Mouse (Mus musculus): ENCODE measurements around the gene Xrcc4. TPM values are rescaled to one million over a fixed set of nuclear protein-coding genes. Genes with fewer than 3 reads are reported as not detected.
"Not testable (repeated sequence)": the region's sequence is repeated elsewhere in the genome, so short reads cannot be mapped to it uniquely, and the experiment has no call there.

Xrcc4 gene
- total RNA-seq (2021): 10 to 100 TPM; 14.8 to 15.0 TPM

- DNase-seq (ENCODE audit: extremely low spot score in 1 of 2, low spot score in 2 of 2): peak; percentile 98 to 99
These were observed at the start of gene Xrcc4, which contains the start of gene Tmem167 for GRCm38 (mm10) chr13:90088962-90089824. Xrcc4 (minus strand) TSS chr13:90089608. Tmem167 (plus strand) TSS chr13:90089123.

GRCm38 (mm10) chr13:90136156-90136910, 46.9 kb upstream of the Xrcc4 start:
- intact Hi-C loops (cut with DNase I): no loop called here
- peak; percentile 62 to 66 for DNase-seq (ENCODE audit: extremely low spot score in 1 of 2, low spot score in 2 of 2)

More at GRCm38 (mm10) chr13:90088962-90089824, at the start of gene Xrcc4, which contains the start of gene Tmem167:
- intact Hi-C loops (cut with DNase I): loop anchor here (5.0 kb wide), 1 partner anchor 347 kb away; the partner anchor contains the start of gene Vcan

GRCm38 (mm10) chr13:90111681-90112080, 22.3 kb upstream of the Xrcc4 start:
- intact Hi-C loops (cut with DNase I): no loop called here
- no peak for DNase-seq (ENCODE audit: extremely low spot score in 1 of 2, low spot score in 2 of 2)

- intact Hi-C loops (cut with DNase I); DNase-seq (ENCODE audit: extremely low spot score in 1 of 2, low spot score in 2 of 2): not testable (repeated sequence)
These were observed 19.3 kb upstream of the Xrcc4 start for GRCm38 (mm10) chr13:90108746-90109145.

GRCm38 (mm10) chr13:90106139-90106538, 16.7 kb upstream of the Xrcc4 start:
- intact Hi-C loops (cut with DNase I): no loop called here
- no peak for DNase-seq (ENCODE audit: extremely low spot score in 1 of 2, low spot score in 2 of 2)

DNA sequence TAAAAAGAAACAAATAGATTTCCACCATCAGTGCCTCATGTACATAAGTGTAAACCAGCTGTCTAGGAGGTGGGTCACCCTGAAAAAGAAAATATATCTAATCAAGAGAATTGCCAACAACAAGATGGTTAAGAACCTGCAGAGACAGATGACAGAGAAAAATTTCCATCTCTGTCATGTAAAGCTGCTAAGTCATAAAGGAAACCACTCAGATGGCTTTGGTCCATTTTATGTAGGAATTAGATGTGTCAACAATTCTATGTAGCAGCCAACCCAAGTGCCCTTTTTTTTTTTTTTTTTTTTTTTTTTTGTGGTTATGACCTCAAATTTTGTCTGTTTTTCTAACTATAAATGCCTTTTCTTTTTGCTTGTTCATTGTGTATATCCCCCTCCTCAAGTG, 12.1 kb upstream of the Xrcc4 start:
- no peak for DNase-seq (ENCODE audit: extremely low spot score in 1 of 2, low spot score in 2 of 2)
- intact Hi-C loops (cut with DNase I): no loop called here

DNA sequence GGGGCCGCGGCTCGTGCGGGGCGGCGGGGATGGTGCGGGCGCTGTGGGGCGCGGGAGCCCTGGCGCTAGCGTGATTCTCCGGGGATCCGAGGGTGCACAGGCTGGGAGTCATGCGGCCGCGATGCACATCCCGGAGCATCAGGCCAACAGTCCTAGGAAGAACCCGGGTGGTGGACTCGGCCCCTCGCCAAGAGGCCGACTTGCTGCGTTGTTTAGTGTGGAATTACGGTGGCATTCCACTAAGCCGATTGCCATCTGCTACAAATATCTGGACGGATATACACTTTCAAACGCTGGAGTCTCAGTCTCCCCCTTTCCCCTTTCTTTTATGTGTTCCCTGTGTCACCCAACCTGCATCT, 396 bp upstream of the Xrcc4 start:
- no peak for DNase-seq (ENCODE audit: extremely low spot score in 1 of 2, low spot score in 2 of 2)
- intact Hi-C loops (cut with DNase I): loop anchor here (5.0 to 10.0 kb wide), 2 partner anchors 348 to 425 kb away; partner anchors contain the start of gene Vcan

- no peak for DNase-seq (ENCODE audit: extremely low spot score in 1 of 2, low spot score in 2 of 2)
- intact Hi-C loops (cut with DNase I): no loop called here
These were observed 27.5 kb downstream of the Xrcc4 start for GRCm38 (mm10) chr13:90061877-90062276.

DNA sequence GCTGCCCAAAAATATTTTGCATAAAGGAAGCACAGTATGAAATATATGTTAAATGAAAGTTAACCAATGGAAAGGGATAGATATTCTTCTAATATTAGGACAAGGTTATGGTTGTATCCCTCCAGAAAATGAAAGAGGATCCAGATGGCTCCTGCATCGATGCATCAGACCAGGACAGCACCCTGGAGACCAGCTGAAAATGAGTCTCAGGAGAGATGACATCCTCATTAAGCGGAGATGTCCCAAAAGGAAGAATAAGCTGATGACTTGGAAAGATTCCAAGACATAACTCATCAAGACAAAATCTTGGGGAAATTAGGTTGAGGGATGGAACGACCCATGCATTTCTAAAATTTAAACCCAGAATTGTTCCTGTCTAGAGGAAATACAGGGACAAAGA, 37.0 kb downstream of the Xrcc4 start:
- no peak for DNase-seq (ENCODE audit: extremely low spot score in 1 of 2, low spot score in 2 of 2)
- intact Hi-C loops (cut with DNase I): no loop called here

DNA sequence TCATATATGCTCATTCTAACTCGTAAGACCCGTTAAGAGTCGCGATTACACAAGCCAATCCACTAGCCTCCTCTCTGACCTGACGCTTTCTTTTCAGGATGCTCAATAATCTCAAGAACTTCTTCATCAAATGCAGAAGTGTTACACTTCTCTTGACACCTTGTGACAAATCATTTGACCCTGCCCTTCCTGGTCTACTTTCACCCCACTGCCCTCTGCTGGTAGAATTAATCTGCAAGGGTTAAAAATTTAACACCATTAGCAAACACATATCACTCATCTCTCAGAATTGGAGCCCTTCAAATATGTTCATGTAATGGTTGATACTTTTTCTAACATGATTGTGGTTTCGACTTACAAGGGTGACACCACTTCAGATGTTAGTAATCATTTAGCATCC, 37.7 kb downstream of the Xrcc4 start:
- intact Hi-C loops (cut with DNase I): no loop called here
- no peak for DNase-seq (ENCODE audit: extremely low spot score in 1 of 2, low spot score in 2 of 2)

DNA sequence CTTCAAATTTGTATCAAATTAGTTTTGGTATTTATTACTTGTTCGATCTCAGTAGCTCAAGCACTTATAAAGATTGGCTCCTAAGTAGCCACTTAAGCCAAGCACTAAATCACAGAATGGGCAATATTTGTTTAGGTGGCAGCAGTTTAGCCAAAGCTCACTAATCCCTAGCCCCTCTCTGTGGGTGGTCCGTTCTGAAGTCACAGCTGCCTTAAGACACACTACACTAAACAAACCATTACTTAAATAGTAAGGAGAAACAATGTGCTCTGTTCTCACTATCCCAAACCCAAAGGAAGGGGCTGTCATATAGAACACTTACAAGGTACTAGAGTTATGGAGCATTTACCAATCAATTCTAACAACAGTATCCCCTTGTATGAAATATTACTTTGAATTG, 49.8 kb downstream of the Xrcc4 start:
- intact Hi-C loops (cut with DNase I): no loop called here
- DNase-seq (ENCODE audit: extremely low spot score in 1 of 2, low spot score in 2 of 2): no peak

- DNase-seq (ENCODE audit: extremely low spot score in 1 of 2, low spot score in 2 of 2): no peak
- intact Hi-C loops (cut with DNase I): no loop called here
These were observed 56.4 kb downstream of the Xrcc4 start for GRCm38 (mm10) chr13:90032977-90033376.

DNA sequence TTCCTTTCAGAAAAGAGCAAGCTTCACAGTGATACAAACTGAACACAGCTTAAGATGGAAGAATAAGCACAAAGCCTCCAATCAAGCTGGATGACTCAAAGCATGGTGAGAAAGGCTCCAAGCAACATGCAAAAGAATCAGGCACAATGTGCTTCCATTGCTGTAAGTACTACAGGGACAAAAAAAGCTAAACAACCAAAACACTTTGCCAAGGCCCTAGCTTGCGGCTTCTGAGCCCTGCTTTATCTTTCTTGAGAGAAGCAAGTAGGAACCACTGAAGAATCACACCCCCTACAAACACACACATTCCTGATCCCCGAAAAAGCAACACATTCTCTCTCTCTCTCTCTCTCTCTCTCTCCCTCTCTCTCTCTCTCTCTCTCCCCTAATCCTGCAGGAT, 56.9 kb downstream of the Xrcc4 start:
- no peak for DNase-seq (ENCODE audit: extremely low spot score in 1 of 2, low spot score in 2 of 2)
- intact Hi-C loops (cut with DNase I): no loop called here

DNA sequence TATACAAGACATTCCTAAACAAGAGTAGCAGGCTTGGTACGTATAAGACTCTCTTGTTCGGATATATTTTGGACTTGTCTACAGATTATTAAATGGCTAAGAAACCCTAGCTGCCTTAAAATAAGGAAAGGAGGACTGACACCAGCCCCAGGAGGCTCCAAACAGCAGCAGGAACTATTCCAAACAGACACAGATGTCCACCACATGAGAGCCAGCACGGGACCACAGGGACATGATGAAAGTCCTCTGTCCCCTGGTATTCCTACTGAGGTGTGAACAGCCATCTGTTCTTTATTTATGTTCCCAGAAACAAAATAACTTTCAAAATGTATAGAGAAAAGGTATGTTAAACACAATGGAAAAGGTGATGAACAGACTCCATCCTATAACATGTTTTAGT, 58.5 kb downstream of the Xrcc4 start:
- intact Hi-C loops (cut with DNase I): no loop called here
- no peak for DNase-seq (ENCODE audit: extremely low spot score in 1 of 2, low spot score in 2 of 2)

GRCm38 (mm10) chr13:90012620-90013019, 76.8 kb downstream of the Xrcc4 start:
- intact Hi-C loops (cut with DNase I): no loop called here
- DNase-seq (ENCODE audit: extremely low spot score in 1 of 2, low spot score in 2 of 2): no peak

DNA sequence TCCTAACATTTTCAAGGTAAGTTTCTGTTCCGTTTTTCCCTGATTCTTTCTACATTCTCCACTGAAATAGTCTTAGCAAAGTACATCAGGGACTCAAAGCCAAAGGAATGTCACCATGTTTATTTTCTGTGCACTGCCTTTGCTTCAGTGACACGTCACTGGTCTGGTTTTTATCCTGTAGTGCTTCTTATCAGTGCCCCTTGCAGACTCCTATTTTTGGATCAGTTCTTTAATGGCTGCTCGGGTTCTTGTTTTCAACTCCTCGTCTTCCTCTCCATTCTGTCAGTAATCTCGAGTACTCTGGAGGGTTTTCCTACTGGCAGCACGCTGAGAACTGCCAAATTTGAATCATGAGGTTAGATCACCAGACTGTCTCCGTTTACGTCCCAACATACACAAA, 77.2 kb downstream of the Xrcc4 start:
- intact Hi-C loops (cut with DNase I): no loop called here
- no peak for DNase-seq (ENCODE audit: extremely low spot score in 1 of 2, low spot score in 2 of 2)

- intact Hi-C loops (cut with DNase I): no loop called here
These were observed 78.3 kb downstream of the Xrcc4 start for GRCm38 (mm10) chr13:90011129-90011528.

DNA sequence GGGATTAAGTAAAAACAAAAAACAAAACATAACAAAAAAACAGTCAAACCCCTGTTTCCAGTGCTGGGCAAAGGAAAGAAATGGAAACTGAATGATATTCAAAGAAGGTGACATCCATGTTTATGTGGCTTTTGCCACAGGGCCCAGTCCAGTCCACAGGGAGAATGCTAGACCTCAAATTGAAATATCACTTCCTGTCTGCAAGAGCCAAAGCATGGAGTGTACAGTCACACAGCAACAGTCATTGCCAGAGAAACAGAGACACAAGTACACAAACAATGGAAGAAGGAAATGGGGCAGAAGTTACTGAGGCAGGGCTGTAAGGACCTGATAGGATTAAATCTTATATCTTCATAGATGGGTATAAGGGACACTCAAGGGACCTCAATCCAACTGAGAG, 79.6 kb downstream of the Xrcc4 start:
- DNase-seq (ENCODE audit: extremely low spot score in 1 of 2, low spot score in 2 of 2): no peak
- intact Hi-C loops (cut with DNase I): no loop called here

More at GRCm38 (mm10) chr13:90011129-90011528, 78.3 kb downstream of the Xrcc4 start:
- no peak for DNase-seq (ENCODE audit: extremely low spot score in 1 of 2, low spot score in 2 of 2)

- intact Hi-C loops (cut with DNase I): no loop called here
- no peak for DNase-seq (ENCODE audit: extremely low spot score in 1 of 2, low spot score in 2 of 2)
These were observed 83.8 kb downstream of the Xrcc4 start for GRCm38 (mm10) chr13:90005561-90005960.

DNA sequence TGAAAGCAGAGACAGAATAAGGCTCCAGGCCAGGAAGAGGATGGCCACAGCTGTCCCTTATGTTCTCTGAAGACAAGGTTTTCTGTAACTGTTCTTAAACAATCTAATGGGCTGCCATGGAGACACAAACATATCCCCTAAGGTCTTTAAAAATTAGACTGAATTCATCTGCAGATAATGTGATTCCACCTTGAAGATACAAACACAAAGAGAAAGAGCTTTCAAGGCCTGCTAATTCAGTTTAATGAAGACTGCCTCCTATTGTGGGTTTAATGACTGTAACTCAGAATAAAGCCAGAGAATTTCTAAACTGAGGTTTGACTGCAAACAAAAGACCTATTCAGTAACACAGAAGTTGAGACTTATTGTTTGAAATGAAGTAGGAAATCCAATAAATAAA, 91.9 kb downstream of the Xrcc4 start:
- intact Hi-C loops (cut with DNase I): no loop called here
- DNase-seq (ENCODE audit: extremely low spot score in 1 of 2, low spot score in 2 of 2): no peak

Measured in left cerebral cortex, postnatal 10 days (tissue).